In the genomic region with DNA sequence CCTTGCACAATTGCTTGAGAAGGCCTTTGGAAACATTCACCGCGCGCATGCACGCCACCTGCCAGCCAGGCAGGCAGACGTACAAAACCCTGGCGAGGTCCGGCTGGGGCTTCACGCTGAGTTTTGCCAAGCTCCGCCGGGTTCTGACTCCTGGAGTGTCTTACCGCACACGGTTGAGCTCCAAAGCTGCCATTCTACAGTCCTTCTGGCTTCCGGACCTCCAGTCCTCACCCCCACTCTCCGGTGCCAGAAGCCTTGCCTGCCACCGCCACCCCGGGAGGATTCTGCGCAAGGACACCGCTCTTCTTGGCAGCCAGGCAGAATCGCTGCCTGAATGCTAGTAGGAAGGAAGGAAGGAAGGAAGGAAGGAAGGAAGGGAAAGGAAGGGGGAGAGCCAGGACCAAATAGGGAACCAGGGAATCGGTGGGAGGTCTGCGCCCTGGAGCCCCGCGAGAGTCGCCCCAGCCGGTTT, we compare ENCODE assay signal across 7 mouse cellular contexts. TPM values are rescaled to one million over a fixed set of nuclear protein-coding genes. Genes with fewer than 3 reads are reported as not detected.
DNase-seq lines count a peak whose midpoint lies in the region; ATAC-seq and TF ChIP-seq lines count a peak whose summit lies in the region.

No protein-coding gene starts in this region.

- H3K4me1 ChIP-seq in lung, embryonic 14.5 days (ENCODE audit: insufficient read depth), result no peaks in the 10 kb centered on the region
- peaks cover 46% of the 10 kb centered on the region for H3K4me1 ChIP-seq in embryonic facial prominence, embryonic 13.5 days
- peaks cover 31% of the 10 kb centered on the region for H3K4me1 ChIP-seq in hindbrain, embryonic 16.5 days (ENCODE audit: control insufficient read depth, insufficient read depth, low read depth, low read length)

- no peak for ATAC-seq in lung, embryonic 14.5 days (ENCODE audit: insufficient read depth)
- ATAC-seq in embryonic facial prominence, embryonic 13.5 days (ENCODE audit: insufficient number of reproducible peaks, insufficient read depth, low FRiP score, low TSS enrichment, low read depth), result no peak
- ATAC-seq in hindbrain, embryonic 16.5 days, result peak; percentile 51

- WGBS in lung, embryonic 14.5 days, result under 1% methylated on average over 25 of the region's 25 CpGs
- WGBS in embryonic facial prominence, embryonic 13.5 days, result under 1% methylated on average over 25 of the region's 25 CpGs
- WGBS in hindbrain, embryonic 16.5 days, result under 1% methylated on average over 25 of the region's 25 CpGs

- H3K27ac ChIP-seq in lung, embryonic 14.5 days (ENCODE audit: low read depth), result no peak overlapping the region
- H3K27ac ChIP-seq in embryonic facial prominence, embryonic 13.5 days, result no peak overlapping the region
- peak overlapping the region; percentile 66 for H3K27ac ChIP-seq in hindbrain, embryonic 16.5 days (ENCODE audit: low read depth, low read length)

- peak overlapping the region; percentile 16; the same call in 1 of the 2 replicates for H3K4me3 ChIP-seq in lung, embryonic 14.5 days (ENCODE audit: low read depth, low read length)
- H3K4me3 ChIP-seq in embryonic facial prominence, embryonic 13.5 days, result peak overlapping the region; percentile 21
- H3K4me3 ChIP-seq in hindbrain, embryonic 16.5 days (ENCODE audit: low read length), result peak overlapping the region; percentile 29

- TF ChIP-seq CTCF in lung, embryonic 14.5 days (IDR thresholded peaks at IDR 0.05; ENCODE audit: low read depth), result no peak

- no peaks in the 10 kb centered on the region for H3K36me3 ChIP-seq in lung, embryonic 14.5 days (ENCODE audit: insufficient read depth)
- H3K36me3 ChIP-seq in embryonic facial prominence, embryonic 13.5 days, result no peaks in the 10 kb centered on the region
- H3K36me3 ChIP-seq in hindbrain, embryonic 16.5 days (ENCODE audit: control insufficient read depth, insufficient read depth, low read length), result no peaks in the 10 kb centered on the region

- H3K4me2 ChIP-seq in lung, embryonic 14.5 days, result peak overlapping the region; percentile 37
- peak overlapping the region; percentile 39 for H3K4me2 ChIP-seq in embryonic facial prominence, embryonic 13.5 days
- H3K4me2 ChIP-seq in hindbrain, embryonic 16.5 days (ENCODE audit: low read length), result peak overlapping the region; percentile 44

- no peak for DNase-seq in lung, embryonic 14.5 days
- no peak for DNase-seq in lung, postnatal 14 days
- DNase-seq in right cerebral cortex, postnatal 14 days, result peak; percentile 8
- DNase-seq in thymus, adult 18-20 months, result no peak
- DNase-seq in lung, postnatal 4 days, result no peak

- H3K9ac ChIP-seq in lung, embryonic 14.5 days, result no peak overlapping the region
- no peak overlapping the region for H3K9ac ChIP-seq in embryonic facial prominence, embryonic 13.5 days
- peak overlapping the region; percentile 47 for H3K9ac ChIP-seq in hindbrain, embryonic 16.5 days (ENCODE audit: low read depth, low read length)

- peaks cover 100% of the 10 kb centered on the region for H3K27me3 ChIP-seq in lung, embryonic 14.5 days (ENCODE audit: insufficient read depth, low read length)
- H3K27me3 ChIP-seq in embryonic facial prominence, embryonic 13.5 days, result peaks cover 100% of the 10 kb centered on the region
- peaks cover 81% of the 10 kb centered on the region for H3K27me3 ChIP-seq in hindbrain, embryonic 16.5 days (replicated peaks; ENCODE audit: control insufficient read depth, insufficient read depth, low read length)

- no peaks in the 10 kb centered on the region for H3K9me3 ChIP-seq in lung, embryonic 14.5 days (ENCODE audit: low read depth, low read length)
- peaks cover 5% of the 10 kb centered on the region for H3K9me3 ChIP-seq in embryonic facial prominence, embryonic 13.5 days
- peaks cover 3% of the 10 kb centered on the region; the same call in 1 of the 2 replicates for H3K9me3 ChIP-seq in hindbrain, embryonic 16.5 days (ENCODE audit: control insufficient read depth, low read length)

RNA-seq across cellular contexts. Expression of a gene that starts 3.0 kb away (rescaled TPM):
- polyA plus RNA-seq in lung, embryonic 14.5 days (2014; fragmentation: Nextera tagmentation; extraction: Ambion mirVana), result not detected in 2 replicates
- 1.0 and 1.1 TPM in 2 replicates for polyA plus RNA-seq in embryonic facial prominence, embryonic 13.5 days (2015; fragmentation: Nextera tagmentation; extraction: Ambion mirVana)
- 6.1 and 11.4 TPM in 2 replicates for polyA plus RNA-seq in hindbrain, embryonic 16.5 days (2015; fragmentation: Nextera tagmentation; extraction: Ambion mirVana)

RNA-seq across cellular contexts. Expression of a gene that starts 47.4 kb away (rescaled TPM):
- polyA plus RNA-seq in lung, embryonic 14.5 days (2014; fragmentation: Nextera tagmentation; extraction: Ambion mirVana), result 0.08 and 0.11 TPM in 2 replicates
- polyA plus RNA-seq in embryonic facial prominence, embryonic 13.5 days (2015; fragmentation: Nextera tagmentation; extraction: Ambion mirVana), result 1.4 and 3.4 TPM in 2 replicates
- 153 and 190 TPM in 2 replicates for polyA plus RNA-seq in hindbrain, embryonic 16.5 days (2015; fragmentation: Nextera tagmentation; extraction: Ambion mirVana)

Comparison
In these comparisons a context has a peak if more than half of its experiments do, and no peak if none do; other contexts are left out.
1. RNA of a gene that starts 47.4 kb away (polyA plus RNA-seq): 153 to 190 TPM in hindbrain, embryonic 16.5 days; 1.4 to 3.4 TPM in embryonic facial prominence, embryonic 13.5 days and 0.08 to 0.11 TPM in lung, embryonic 14.5 days; every median in the first group is over 10 times any median in the second.
2. Peak in every context shown above with its lines, with median percentiles within 50 percentile points of each other: H3K4me2 ChIP-seq and H3K4me3 ChIP-seq.